ENCODE assay signal across 23 mouse cellular contexts in genomic region chr1:184668428-184668827, GRCm38 (mm10).
"Had no signal": no experiment of that assay in that cellular context is flagged by ENCODE, and none has a peak within 500 bp of the region (broad histone marks: within the 10 kb centered on the region; RNA-seq: fewer than 3 reads in every experiment).

No protein-coding gene starts in this region.

- H3K4me3 ChIP-seq: heart, embryonic 10.5 days; heart, embryonic 13.5 days; heart, embryonic 15.5 days; hindbrain, embryonic 13.5 days; hindbrain, embryonic 15.5 days; kidney, embryonic 15.5 days; limb, embryonic 13.5 days; limb, embryonic 15.5 days had no signal

- H3K9ac ChIP-seq: heart, embryonic 13.5 days; heart, embryonic 15.5 days; hindbrain, embryonic 13.5 days; hindbrain, embryonic 15.5 days; kidney, embryonic 15.5 days; limb, embryonic 13.5 days; limb, embryonic 15.5 days had no signal

- H3K27me3 ChIP-seq: heart, embryonic 13.5 days; heart, embryonic 15.5 days; hindbrain, embryonic 13.5 days; hindbrain, embryonic 15.5 days had no signal

- H3K4me2 ChIP-seq: heart, embryonic 13.5 days; heart, embryonic 15.5 days; hindbrain, embryonic 13.5 days; hindbrain, embryonic 15.5 days; kidney, embryonic 15.5 days; limb, embryonic 13.5 days; limb, embryonic 15.5 days had no signal

- ATAC-seq: hindbrain, postnatal 0 days; intestine, embryonic 16.5 days had no signal

- H3K27ac ChIP-seq: heart, embryonic 10.5 days; heart, embryonic 13.5 days; heart, embryonic 15.5 days; hindbrain, embryonic 13.5 days; hindbrain, embryonic 15.5 days; hindbrain, postnatal 0 days; kidney, embryonic 15.5 days; kidney, postnatal 0 days; limb, embryonic 13.5 days; limb, embryonic 15.5 days had no signal

- DNase-seq: gastrocnemius, postnatal 14 days; gastrocnemius, postnatal 36 days; heart, postnatal 14 days; heart, postnatal 36 days; kidney, adult 11 months; kidney, adult 2 months; kidney, adult 9 months; kidney, postnatal 14 days; kidney, postnatal 36 days; layer of hippocampus, adult 9-11 months; layer of hippocampus, postnatal 36 days; left cerebral cortex, postnatal 4 days had no signal

- H3K4me1 ChIP-seq: heart, embryonic 15.5 days; limb, embryonic 13.5 days had no signal

- H3K36me3 ChIP-seq: heart, embryonic 10.5 days; heart, embryonic 13.5 days; heart, embryonic 15.5 days; hindbrain, embryonic 13.5 days; hindbrain, embryonic 15.5 days; kidney, embryonic 15.5 days; limb, embryonic 13.5 days; limb, embryonic 15.5 days had no signal

- H3K9me3 ChIP-seq: heart, embryonic 10.5 days; heart, embryonic 13.5 days; heart, embryonic 15.5 days; hindbrain, embryonic 13.5 days; hindbrain, embryonic 15.5 days; kidney, embryonic 15.5 days; limb, embryonic 13.5 days; limb, embryonic 15.5 days had no signal
